Mouse (Mus musculus) kidney, adult 2 months (tissue): ENCODE data around the gene Hist1h1d.
"Not testable (repeated sequence)": the region's sequence is repeated elsewhere in the genome, so short reads cannot be mapped to it uniquely, and the experiment has no call there.

Source experiments
- CTCF ChIP-seq: fragments of 200-500 bp; conservative IDR thresholded peaks from 2 replicates; pipeline ENCODE4 v1.5.1; 2011; ENCODE audit warnings: low read depth, mild to moderate bottlenecking, control low read depth, low read length, moderate library complexity, mixed read lengths; ENCODE audit not compliant: insufficient read depth, insufficient read length
- POLR2A ChIP-seq: fragments of 200-500 bp; IDR thresholded peaks from one replicate; pipeline ENCODE4 v1.6.1; 2011; ENCODE audit warnings: low read depth, low read length, control low read depth

DNA sequence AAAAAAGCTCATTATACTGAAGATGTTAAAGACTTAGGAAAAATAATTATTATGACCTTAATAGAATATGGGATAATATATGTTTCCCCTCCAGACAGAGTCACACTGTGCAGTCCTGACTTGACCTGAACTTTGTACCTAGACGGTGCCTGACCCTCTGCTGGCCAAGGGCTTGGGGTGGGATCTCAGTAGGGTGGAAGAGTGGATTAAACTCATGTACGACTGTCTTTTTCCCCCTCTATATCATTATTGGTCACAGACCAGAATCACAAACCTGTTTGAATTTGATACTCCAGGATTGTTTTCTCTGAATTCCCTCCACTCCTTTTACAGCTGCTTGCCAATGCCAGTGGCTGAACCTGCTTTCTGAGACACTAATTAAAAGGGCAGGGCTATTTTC, 7.6 kb downstream of the Hist1h1d start:
- TF ChIP-seq CTCF, POLR2A: not testable (repeated sequence)
